Mouse (Mus musculus) ES-Bruce4 (cell line): Measurements from ENCODE around the gene Lifr.

Experiments used
- CTCF ChIP-seq: IDR thresholded peaks from one replicate; pipeline ENCODE4 v1.8.1; 2011; ENCODE audit warnings: low read depth, low read length
- EP300 ChIP-seq: IDR thresholded peaks from 2 replicates; pipeline ENCODE4 v1.6.1; 2011; ENCODE audit warnings: low read depth, low read length; ENCODE audit not compliant: insufficient read depth
- POLR2A ChIP-seq: IDR thresholded peaks from one replicate; pipeline ENCODE4 v1.8.1; 2011; ENCODE audit warnings: low read length; ENCODE audit not compliant: insufficient read depth

GRCm38 (mm10) chr15:7198816-7199215, 108.4 kb downstream of the Lifr start:
- TF ChIP-seq CTCF, result no peak
- TF ChIP-seq EP300, result no peak
- no peak for TF ChIP-seq POLR2A
